Mouse (Mus musculus) cerebellum, postnatal 14 days (tissue): Measurements from ENCODE around the gene G6pc.
"Not testable (repeated sequence)": the region's sequence is repeated elsewhere in the genome, so short reads cannot be mapped to it uniquely, and the experiment has no call there.

ENCODE experiments used
- DNase-seq, 2 experiments: peaks; one replicate each; pipeline ENCODE4 v3.0.0; 2021; ENCODE audit warnings: mixed read lengths in 2 of 2

Gene G6pc

DNA sequence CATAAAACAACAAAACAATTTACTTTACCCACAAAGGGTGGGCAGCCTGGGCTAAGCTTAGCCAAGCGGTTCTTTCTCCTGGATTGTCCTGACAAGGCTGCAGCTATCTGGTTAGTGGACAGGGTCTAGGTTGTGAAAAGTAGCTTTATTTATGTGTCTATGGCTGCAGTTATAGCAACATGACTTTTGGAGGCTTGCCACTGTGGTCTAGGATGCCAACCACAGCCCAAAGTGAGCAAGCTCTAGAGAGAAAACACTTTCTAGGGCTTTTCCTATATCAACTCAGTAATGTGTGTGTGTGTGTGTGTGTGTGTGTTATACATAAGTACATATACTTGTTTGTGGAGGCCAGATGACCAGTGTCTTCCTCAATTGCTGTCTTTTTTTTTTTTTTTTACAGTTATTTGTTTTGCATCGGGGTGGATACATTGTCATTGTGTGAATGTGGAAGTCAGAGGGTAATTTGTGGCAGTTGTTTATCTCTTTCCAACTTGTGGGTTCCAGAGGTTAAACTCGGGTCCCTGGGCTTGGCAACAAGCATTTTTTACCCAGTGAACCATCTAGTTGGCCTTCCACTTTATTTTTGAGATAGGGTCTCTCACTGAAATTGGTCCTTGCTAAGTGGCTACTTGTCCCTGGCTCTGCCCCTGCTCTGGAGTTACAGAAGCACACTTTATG lies 9.7 kb upstream of the G6pc start:
- no peak for DNase-seq

GRCm38 (mm10) chr11:101359776-101360175 lies 7.6 kb upstream of the G6pc start:
- DNase-seq: no peak

DNA sequence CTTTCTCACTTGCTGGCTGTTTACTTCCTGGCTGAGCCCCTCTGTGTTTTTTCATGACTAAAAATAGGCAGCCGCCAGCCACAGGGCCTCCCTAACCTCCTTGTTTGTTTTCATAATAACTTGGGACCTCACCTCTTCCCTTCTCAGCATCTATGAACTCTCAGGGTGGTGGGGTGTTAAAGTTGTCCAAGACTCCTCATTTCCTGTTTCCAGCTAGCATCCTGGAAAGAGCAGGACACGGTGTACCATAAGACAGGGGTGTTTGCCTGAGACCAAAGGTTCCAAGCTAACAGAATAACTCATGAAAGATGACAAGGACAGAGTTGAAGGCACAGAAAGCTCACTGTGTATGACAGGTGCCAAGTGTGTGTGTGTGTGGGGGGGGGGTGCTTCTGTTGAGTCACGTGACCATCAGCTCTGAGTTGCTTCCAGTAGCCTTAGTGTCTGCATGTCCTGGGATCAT lies 6.7 kb upstream of the G6pc start:
- no peak for DNase-seq

GRCm38 (mm10) chr11:101364531-101364931 lies 2.8 kb upstream of the G6pc start:
- no peak for DNase-seq

DNA sequence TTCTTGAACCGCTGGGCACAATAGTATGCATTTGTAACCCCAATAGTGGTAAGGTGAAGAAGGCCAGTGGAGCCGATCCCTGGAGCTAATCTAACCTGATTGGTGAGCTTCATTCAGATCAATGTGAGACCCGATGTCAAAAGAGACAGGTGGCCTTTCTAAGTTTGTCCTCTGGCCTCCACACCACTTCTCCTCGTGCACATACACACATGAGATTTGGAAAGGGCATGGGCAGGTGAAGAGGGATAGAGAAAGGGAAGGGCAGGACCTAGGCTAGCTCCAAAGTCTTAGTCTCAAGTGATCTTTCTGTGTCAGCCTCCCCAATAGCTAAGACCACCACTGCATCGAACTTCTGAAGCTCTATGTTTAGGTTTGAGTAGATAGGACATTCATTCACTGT lies 2.8 kb downstream of the G6pc start:
- no peak for DNase-seq

DNA sequence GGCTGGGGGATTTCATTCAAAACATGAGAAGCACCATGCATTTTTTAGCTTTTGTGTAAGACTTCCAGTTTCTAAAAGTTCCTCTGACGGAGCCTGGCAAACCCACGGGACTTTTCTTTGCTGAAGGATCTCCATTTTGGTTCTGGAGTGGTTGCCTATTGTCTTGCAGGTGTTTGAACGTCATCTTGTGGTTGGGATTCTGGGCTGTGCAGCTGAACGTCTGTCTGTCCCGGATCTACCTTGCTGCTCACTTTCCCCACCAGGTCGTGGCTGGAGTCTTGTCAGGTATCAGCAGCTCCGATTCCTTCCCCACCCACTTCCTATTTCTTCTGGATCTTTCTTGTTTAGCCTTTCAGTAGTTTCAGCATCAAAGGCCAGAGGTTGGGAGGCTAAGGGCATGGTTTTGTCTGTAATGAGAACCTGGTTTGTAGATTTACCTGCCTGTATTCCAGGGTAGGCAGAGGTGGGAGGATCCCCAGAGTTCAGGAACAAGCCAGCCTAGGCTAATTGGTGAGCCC lies 7.1 kb downstream of the G6pc start:
- DNase-seq: no peak

- DNase-seq: not testable (repeated sequence)
Observed at GRCm38 (mm10) chr11:101378196-101378595, 10.8 kb downstream of the G6pc start.

DNA sequence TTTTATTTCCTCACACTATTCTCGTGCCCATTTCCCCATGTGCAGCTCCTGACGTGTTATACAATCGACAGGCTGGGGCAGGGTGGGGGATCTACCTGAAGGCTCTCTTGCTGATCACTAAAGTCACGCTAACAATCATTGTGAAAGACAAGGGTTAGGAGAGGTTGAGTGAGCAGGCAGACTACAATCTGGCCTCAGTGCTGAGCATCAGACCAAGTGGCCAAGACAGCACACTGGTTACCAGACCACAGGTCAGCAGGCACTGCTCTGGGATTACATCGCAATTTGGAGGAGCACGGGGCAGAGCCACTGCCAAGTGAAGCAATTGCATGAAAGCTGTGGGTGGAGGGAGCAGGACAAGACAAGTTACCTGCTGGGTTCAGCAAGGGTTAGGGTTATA lies 11.6 kb downstream of the G6pc start:
- no peak for DNase-seq

DNA sequence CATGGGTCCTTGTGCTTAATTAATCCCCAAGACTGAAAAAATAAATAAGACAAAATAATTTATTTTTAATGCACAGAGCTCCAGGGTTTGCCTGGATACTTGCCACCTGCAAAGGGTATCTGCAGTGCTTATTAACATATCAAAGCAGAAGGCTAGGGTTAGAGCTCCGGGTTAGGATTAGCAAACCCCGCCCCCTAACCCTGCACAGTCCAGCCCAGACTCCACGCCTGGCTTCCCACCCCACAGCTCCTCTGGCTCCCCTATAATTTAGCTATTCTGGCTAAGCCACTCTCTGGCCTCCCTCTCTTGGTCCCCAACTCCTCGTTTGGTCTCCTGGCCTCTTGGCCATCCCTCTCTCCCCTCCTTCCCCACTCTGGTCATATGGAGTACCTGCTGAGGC lies 14.5 kb downstream of the G6pc start:
- DNase-seq: no peak

DNA sequence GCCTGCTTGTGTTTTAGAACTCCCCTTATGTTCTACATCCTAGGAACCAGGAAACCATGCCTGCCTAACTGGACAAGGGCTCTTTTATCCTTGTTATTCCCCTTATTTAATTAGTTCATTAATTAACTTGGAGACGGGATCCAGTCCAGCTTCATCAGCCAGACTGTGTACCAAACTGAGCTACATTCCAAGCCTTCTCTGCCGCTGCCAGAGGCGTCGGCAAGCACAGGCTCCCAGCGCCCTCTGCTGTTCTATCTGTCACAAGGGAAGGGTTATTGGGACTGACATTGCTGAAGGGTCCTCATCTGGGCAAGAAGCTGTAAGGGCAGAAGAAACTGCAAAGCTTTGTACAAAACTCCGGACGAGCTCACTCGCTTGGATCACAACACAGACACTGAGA lies 27.7 kb downstream of the G6pc start:
- DNase-seq: peak; percentile 84 to 89

- DNase-seq: no peak
Observed at GRCm38 (mm10) chr11:101415306-101415705, 47.9 kb downstream of the G6pc start.

DNA sequence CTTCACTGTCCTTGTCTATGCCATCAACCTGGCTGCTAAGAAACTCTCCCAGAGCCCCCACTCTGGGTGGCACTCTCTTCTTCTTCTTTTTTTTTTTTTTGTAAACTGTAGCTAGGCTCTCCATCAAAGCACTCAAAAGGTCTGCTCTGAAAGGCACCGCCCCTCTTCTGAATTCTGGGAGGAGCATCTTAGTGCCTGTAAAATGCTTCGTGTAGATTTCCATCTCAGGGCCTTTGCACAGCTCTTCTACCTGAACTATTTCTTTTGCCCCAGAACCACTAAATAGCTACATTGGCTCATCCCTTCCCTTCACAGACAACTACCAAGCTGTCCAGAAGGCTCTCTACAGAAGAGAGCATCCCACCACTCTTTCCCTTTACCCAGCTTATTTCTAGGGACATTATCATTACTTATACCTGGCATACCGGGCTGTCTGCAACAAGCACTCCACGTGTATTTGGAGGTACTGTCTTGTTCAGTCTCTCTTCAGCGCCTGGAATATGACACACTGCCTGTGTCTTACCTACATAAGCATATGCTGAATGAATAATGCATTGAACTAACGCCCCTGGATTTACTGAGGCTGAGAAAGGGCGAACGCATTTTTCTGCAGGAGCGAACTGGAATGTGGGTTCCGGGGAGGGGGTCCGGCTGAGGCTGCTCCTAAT lies 49.2 kb downstream of the G6pc start:
- DNase-seq: no peak

GRCm38 (mm10) chr11:101417101-101417855 lies 49.9 kb downstream of the G6pc start, which contains the start of gene Aarsd1:
TSS of gene Aarsd1 (minus strand) at chr11:101417615.
- DNase-seq: peak; percentile 94 to 95

DNA sequence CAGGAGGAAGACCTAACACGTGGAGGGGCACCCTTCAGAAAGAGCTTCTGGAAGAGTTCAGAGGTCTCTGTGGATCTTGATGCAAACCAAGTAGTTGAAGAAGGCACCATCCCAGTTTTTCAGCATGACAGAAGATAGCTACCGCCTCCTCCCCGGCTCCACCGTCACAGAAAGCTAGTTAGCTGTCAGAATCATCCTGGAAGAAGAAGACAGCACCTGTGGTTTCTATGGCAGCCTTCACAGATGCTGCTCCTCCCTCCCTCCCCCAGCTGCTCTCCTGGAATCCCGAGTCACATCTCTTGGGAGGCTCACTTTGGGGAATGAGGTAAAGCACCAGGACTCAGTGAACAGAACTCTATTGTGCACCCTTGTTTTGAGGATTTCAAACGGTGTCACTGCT lies 51.6 kb downstream of the G6pc start:
- no peak for DNase-seq

- DNase-seq: peak in 1 of 2 experiments; percentile 28
Observed at GRCm38 (mm10) chr11:101419610-101420009, 52.2 kb downstream of the G6pc start.

DNA sequence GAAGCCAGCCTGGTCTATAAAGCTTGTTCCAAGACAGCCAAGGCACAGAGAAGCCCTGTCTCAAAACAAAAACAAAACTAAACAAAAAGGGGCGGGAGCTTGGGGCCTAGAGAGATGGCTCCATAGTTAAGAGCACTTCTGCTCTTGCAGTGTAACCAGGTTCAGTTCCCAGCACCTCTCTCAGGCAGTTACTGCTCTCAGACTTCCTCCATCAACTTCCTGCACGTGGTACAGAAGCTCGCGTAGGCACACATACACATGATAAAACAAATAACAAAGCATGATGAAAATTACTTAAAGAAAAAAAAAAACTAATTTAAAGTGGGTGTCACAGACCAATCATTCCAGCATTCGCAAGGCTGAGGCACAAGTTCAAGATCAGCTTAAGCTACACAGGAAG lies 52.8 kb downstream of the G6pc start:
- no peak for DNase-seq

DNA sequence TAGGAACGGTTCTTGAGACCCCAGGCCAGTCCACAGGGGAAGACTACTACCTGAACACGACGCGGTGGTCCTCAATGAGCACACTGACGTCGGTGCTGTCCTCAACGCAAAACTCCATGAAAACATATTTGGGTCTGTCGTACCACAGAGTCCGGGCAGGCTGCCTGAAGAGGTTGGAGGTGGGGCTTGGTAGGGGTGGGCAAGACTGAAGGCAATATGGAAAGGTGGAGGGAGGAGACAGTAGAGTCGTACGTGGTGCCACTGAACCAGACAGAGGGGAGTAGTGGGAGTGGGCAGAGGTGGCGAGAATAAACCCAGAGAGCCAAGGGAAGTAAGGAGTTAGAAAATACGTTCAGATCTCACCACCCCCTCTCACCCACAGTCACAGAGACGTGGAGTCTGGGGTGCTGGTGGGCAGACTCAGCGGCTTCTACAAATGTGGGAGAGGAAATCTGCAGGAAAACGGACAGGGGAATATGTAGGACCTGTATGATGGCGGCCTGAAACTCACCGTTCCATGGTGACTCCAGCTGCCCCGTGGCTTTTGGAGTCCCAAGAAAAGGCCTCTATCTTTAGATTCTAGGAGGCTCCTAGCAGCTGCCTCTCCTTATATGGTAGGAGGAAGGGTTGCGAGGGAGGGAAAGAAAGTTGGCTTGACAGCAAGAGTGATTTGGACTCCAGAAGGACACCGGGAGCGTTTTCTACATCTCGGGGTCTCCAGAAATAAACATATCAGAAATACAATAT lies 56.9 kb downstream of the G6pc start, which contains the start of gene Gm27029:
Gene Gm27029, minus strand, starts transcription at position 692 of the 747 bp plus-strand sequence.
- DNase-seq: peak; percentile 28 to 49

GRCm38 (mm10) chr11:101424925-101425813 lies 57.8 kb downstream of the G6pc start, which contains the start of the genes Rundc1 and Ptges3l:
TSS of gene Rundc1 (plus strand) at chr11:101425085.
TSS of gene Ptges3l (minus strand) at chr11:101425333.
- peak; percentile 99 for DNase-seq

DNA sequence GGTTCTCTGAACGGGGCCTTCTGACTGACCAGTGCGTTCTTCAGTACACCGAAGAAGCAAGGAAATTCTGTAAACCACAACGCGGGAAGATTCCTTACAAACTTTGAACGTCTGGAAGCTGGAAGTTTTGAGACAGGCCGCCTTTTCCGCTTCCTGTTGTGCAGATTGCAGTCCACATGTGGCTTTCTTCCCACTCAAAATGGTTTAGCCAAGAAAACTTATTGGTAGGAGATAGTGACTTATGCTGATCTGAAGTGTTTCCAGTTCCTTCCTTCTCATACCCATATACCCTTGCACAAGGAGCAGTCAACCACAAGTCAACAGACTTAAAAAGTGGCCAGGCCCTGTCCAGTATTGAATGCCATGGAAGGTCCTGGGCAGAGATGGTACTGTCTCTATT lies 58.8 kb downstream of the G6pc start:
- no peak for DNase-seq
